Mouse (Mus musculus) lung, postnatal 0 days (tissue): ENCODE data around the gene Cd300lg.

Experiments
- CTCF ChIP-seq: IDR thresholded peaks from 2 replicates; pipeline ENCODE4 v1.5.1; 2016; ENCODE audit warnings: antibody characterized with exemption, mild to moderate bottlenecking
- EP300 ChIP-seq: IDR thresholded peaks from 2 replicates; pipeline ENCODE4 v1.6.1; 2016; ENCODE audit warnings: antibody characterized with exemption, mild to moderate bottlenecking, control low read depth

GRCm38 (mm10) chr11:102043381-102043780 is 2.1 kb downstream of the Cd300lg start:
- no peak for TF ChIP-seq EP300
- TF ChIP-seq CTCF: no peak
